Mouse (Mus musculus): ENCODE measurements at regions not wholly inside any gene's neighbourhood (a gene's known extent, or its start where the extent isn't known, plus 50 kb on each side); places are given as distances from the start of the nearest gene placed in this dataset.

- ATAC-seq, result peak; percentile 87
Observed at GRCm38 (mm10) chr7:106440900-106441506, 225.9 kb upstream of the Gvin1 start.

All from CD4-positive, CD25-positive, alpha-beta regulatory T cell, adult 4 months (primary cell).